Mouse (Mus musculus) splenic B cell, adult 2 months (primary cell): ENCODE measurements around the gene Jdp2.

Experiments
- DNase-seq: peaks from one replicate; pipeline ENCODE4 v3.0.0-alpha.2; 2011; ENCODE audit warnings: low read depth, low spot score
- H3K27me3 ChIP-seq: 2 replicates; pipeline ENCODE4 v1.6.1; 2012; ENCODE audit warnings: mild to moderate bottlenecking, low read length, moderate library complexity, mixed read lengths; ENCODE audit not compliant: control insufficient read depth, poor library complexity, insufficient read depth, severe bottlenecking
- H3K36me3 ChIP-seq: 2 replicates; pipeline ENCODE4 v1.6.1; 2012; ENCODE audit warnings: mild to moderate bottlenecking, low read length, moderate library complexity, mixed read lengths; ENCODE audit not compliant: control insufficient read depth, poor library complexity, insufficient read depth, severe bottlenecking

Jdp2 gene

DNA sequence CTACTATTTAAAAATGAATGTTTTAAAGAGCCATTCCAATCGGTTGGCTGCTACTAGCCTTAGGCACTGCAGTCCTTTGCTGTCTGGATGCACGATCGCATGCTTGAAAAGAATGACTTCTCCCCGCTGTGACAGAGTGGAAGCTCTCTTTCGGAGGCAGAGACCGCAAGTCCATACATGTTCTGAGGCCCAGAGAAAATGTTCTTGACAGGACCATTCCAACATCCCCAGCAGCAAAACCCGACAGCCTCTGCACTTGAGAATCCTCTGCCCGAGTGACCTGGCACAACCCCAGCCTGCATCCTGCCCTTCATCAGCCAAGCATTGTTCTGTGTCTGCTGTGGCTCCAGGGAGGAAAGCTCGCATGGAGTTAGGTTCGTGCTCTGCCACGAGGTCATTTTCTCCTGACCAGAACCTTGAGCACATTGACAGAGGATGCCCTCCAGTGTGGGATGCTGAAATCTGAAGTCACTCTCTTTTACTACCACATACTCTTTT lies 13.0 kb upstream of the Jdp2 start:
- Histone ChIP-seq H3K27me3 (no peaks in the 10 kb centered on the region), H3K36me3 (no peaks in the 10 kb centered on the region)
- DNase-seq = no peak

DNA sequence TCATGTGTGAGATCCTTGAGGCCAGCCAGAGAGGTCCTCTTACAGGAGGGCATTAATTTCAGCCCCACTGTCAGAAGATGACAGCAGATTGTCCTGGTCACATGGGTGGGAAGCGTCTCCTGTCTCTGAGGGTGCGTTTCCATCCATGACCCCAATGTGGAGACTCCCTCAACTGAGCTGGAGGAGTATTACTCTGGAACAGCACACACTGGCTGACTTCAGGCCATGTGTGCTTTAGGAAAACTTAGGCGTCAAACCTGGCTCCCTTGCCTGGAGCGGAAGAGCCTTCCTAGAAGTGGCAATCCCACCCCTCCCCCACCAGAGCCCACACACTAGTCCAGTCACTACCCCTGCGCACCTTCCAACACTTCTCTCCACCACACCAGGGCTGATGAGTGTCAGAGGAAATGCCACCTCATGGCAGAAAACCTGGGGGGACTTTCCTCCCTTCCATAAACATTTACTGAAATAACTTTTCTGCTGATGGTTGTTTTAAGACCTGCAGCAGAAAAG lies 8.9 kb upstream of the Jdp2 start:
- no peak for DNase-seq
- Histone ChIP-seq H3K27me3 (no peaks in the 10 kb centered on the region), H3K36me3 (no peaks in the 10 kb centered on the region)

DNA sequence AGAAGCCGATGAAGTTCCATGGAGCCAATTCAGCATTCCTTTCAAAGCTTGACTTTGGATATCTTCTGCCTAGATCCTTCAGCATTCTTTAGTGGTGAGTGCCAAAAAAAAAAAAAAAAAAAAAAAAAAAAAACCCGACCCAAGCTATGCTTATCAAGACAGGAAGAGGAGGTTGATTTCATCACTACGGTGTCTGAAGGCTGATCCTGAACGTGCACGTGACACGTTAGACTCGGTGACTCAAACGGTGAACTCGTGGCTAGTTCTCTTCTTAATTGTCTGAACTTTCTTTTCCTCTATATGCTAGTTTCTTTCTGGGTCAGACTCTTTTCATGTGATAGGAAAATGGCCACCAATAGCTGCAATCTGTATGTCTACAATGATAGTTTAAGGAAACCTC lies 5.9 kb upstream of the Jdp2 start:
- Histone ChIP-seq H3K36me3 (no peaks in the 10 kb centered on the region), H3K27me3 (no peaks in the 10 kb centered on the region)
- peak; percentile 62 for DNase-seq

- Histone ChIP-seq H3K36me3 (no peaks in the 10 kb centered on the region), H3K27me3 (no peaks in the 10 kb centered on the region)
- DNase-seq = no peak
These were observed 4.4 kb upstream of the Jdp2 start for GRCm38 (mm10) chr12:85594390-85594789.

DNA sequence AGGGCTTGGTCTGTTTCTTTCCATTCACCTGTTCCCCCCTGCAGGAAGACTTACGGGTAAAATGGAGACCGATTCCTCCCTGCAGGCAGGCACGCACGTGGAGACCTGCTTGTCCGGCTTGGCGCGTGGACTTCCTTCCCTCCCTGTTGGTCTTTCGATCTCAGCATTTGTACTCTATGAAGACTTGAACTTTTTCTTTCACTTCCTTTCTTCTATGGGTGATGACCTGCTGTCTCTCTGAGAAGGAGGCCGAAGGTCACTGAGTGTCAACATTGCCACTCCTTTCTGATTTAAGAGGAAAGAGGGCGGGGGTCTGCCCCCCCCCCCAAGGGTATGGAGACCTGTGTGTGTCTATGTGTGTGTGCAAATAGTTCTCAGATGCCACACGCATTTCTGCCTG lies 774 bp upstream of the Jdp2 start:
- Histone ChIP-seq H3K36me3 (no peaks in the 10 kb centered on the region), H3K27me3 (no peaks in the 10 kb centered on the region)
- DNase-seq = peak; percentile 43

DNA sequence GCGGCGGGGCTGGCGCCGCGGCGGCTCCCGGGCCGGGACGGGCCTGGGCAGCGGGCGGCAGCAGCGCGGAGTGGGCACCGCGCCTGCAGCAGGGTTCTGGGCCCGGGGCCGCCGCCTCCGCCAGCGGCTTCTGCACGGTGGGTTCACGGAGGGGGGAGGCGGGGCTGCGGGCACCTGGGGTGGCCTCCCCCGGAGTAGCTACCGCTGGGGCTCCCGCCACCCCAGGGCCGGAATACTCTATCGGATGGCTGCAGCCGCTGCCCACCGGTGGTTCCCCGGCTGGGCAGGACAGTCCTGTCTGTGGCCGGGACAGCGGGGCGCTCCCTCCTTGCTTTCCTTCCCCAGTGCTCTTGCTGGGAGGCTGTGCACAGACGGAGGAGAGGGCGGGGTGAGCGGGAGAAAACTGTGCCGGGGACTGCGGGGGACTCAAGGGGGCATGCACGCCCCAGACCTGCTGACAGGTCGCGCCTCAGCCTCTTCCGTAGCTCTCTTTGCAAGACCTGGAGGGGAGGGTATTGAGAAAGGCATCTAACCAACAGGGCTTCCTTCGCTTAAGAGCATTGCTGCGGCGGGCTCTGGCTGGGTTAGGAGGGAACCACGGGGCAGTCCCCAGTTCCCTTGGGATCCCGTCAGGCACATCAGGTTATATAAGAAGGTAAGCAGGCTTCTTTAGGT lies 788 bp downstream of the Jdp2 start:
- H3K36me3 ChIP-seq = no peaks in the 10 kb centered on the region
- no peaks in the 10 kb centered on the region for H3K27me3 ChIP-seq
- DNase-seq = peak; percentile 52

GRCm38 (mm10) chr12:85600637-85601036 lies 1.8 kb downstream of the Jdp2 start:
- Histone ChIP-seq H3K27me3 (no peaks in the 10 kb centered on the region), H3K36me3 (no peaks in the 10 kb centered on the region)
- DNase-seq = no peak

DNA sequence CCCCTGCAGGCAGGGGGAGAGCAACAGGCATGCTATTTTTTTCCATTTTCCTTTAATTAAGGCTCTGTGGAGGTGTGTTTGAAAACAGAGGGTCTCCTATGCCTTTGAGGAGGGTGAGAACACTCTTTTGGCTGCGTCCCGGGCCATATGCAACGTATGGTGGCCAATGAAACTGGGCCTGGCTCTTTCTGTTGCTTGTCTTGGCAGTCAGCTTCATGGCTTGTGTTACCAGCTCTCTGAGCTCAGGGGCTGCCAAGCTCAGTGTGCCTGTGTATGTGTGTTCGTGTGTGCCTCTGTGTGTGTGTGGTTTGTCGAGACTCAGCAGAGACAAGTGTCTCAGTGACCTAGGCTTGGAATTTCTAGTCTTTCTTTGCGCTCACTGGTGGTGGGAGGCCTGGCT lies 2.7 kb downstream of the Jdp2 start:
- no peak for DNase-seq
- H3K36me3 ChIP-seq = no peaks in the 10 kb centered on the region
- H3K27me3 ChIP-seq = no peaks in the 10 kb centered on the region

DNA sequence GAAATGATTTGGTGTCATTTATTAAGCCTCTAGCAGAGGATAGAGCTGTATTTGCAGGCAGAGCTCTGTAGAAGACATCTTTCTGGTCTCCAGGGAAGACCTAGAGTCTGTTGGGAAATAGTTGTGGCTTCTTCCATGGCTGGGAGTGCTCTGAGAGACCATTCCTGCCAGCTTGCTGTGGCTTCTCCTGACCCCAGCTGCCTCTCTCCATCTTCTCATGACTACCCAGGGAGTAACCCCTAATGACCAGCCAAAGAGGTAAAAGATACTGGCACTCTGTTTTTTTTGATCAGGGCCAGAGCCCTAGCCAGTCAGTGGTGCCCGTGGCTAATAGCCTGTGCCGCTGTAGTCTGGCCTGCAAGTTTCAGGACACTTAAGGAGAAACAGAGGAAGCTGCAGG lies 3.3 kb downstream of the Jdp2 start:
- no peak for DNase-seq
- Histone ChIP-seq H3K27me3 (no peaks in the 10 kb centered on the region), H3K36me3 (no peaks in the 10 kb centered on the region)

GRCm38 (mm10) chr12:85602811-85603210 lies 4.0 kb downstream of the Jdp2 start:
- no peak for DNase-seq
- no peaks in the 10 kb centered on the region for H3K36me3 ChIP-seq
- H3K27me3 ChIP-seq = no peaks in the 10 kb centered on the region

DNA sequence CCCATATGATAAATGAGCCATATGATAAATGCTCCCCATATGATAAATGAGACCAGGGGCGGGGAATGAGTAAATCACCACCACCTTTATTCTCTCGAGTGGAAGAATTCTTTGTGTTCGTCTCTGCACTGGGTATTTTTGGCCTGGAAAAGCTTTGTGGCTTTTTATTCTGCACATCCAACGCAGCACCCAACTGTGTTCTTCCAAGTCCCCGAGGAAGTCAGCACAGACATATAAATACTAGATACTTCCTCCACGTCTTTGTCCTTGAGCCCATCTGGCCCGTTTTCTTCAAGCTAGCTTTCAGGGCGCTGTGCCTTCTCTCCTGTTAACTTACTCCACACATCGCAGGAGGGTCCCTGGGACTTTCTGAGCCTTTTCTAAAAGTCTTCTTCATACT lies 4.9 kb downstream of the Jdp2 start:
- H3K27me3 ChIP-seq = no peaks in the 10 kb centered on the region

DNA sequence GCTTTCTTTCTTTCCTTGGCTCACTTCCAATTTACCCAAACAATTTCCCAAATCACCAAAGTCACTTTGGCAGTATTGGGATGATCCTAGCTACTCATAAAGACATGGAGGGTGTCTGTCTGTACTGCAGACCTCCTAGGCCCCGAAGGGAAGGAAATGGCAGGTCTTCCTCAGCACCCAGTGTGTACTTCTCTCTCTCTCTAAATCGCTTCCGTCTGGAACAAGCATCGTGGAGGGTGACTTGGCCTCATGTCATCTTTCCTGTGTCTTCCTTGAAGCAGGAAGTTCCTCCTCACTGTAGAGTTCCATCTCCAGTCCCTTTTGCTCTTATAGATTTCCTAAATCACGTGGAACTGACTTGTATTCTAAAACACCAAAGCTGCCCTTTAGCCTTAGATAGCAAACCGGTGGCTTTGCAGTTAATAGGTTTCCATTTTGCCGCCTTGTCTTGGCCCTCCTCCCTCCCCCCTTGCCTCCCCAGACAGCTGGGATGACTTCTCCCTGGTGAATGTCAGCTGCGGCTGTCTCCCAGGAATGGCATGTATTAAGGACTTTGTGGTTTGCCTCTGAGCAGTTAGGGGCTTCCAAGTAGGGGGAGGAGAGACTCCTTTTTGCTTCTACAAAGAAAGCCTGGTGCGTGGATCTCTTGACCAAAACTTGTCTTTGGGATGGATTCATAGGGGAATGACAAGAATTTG lies 5.6 kb downstream of the Jdp2 start:
- DNase-seq = no peak
- H3K36me3 ChIP-seq = no peaks in the 10 kb centered on the region
- H3K27me3 ChIP-seq = no peaks in the 10 kb centered on the region

More for the DNA sequence above, 4.9 kb downstream of the Jdp2 start:
- H3K36me3 ChIP-seq = no peaks in the 10 kb centered on the region
- no peak for DNase-seq

DNA sequence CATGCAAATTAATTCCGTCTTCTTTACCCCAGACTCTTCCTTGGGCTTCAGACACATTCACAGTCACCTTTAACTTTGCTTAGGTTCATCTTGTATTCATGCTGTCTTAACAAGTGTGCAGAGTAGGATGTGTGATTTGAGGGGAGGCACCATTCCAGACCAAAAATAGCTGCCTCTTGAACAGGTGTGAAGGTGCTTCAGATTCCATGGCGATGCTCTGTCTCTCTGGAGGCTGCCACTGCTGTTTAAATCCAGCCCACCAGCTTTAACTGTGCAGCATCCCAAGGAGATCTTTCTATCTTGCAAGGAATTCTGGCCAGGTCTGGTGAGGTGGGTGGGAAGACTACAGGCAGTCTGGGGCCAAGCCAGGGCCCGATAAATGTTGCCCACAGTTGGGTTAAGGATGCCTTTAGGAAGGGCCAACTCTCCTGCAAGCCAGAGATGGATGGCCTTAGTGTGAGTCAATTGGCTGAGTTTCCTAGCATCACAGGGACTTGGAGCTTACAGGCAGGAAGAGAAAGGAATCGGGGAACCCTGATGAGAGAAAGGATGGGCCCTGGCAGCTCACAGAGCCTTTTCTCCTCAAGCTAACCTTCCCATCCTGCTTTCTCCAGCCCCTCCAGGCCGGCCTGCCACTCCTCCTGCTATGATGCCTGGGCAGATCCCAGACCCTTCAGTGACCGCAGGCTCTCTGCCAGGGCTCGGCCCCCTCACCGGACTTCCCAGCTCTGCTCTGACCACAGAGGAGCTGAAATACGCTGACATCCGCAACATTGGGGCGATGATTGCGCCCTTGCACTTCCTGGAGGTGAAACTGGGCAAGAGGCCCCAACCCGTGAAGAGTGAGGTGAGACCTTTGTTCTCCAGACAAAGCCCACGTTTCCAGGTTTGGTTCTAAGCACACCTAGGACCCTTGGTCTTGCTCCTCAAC lies 9.0 kb downstream of the Jdp2 start:
- no peak for DNase-seq
- no peaks in the 10 kb centered on the region for H3K36me3 ChIP-seq

DNA sequence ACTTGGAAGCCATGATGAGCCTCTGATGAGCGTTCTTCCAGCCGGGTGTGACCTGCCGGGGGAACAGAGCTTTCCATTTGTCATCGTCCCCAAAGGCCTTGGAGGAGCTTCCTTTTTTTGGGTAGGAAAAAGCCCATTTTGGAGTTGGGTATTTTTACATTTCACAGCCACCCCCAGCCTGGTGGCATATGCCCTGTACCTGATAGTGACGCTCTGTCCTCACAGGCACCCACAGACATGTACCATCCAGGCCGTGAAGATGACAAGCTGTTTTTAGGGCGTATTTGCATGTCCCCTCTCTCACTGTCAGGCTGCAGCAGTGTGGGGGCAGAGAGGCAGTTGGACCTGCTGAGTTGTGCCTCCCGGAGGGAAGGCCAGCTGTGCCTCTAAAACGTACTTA lies 11.3 kb downstream of the Jdp2 start:
- no peak for DNase-seq
- H3K36me3 ChIP-seq = no peaks in the 10 kb centered on the region

More for the DNA sequence above, 9.0 kb downstream of the Jdp2 start:
- H3K27me3 ChIP-seq = no peaks in the 10 kb centered on the region

DNA sequence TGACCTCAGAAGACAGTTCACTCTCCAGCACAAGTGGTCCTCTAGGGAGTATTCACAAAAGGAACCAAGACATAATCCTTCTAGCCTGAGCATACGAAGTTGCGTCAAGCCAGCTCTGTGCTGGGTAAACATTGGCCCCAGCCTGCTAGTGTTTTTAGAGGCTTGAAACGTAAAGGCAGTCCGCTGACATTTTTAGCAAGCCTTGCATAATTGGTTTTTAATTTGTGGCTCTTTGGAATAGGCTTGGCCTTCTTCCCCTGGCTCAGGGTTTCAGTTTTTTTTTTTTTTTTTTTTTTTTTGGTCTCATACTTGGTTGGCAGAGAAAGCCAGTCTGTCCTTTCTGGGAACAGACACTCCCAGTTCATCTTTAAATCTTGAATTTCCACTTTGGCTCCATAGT lies 15.3 kb downstream of the Jdp2 start:
- no peaks in the 10 kb centered on the region for H3K36me3 ChIP-seq
- no peaks in the 10 kb centered on the region for H3K27me3 ChIP-seq
- no peak for DNase-seq

More for the DNA sequence above, 11.3 kb downstream of the Jdp2 start:
- no peaks in the 10 kb centered on the region for H3K27me3 ChIP-seq
